Mouse (Mus musculus) kidney, embryonic 15.5 days (tissue): ENCODE measurements around the gene Prkca. TPM values are rescaled to one million over a fixed set of nuclear protein-coding genes. Genes with fewer than 3 reads are reported as not detected.

Experiments used
- ATAC-seq: fragments of 200-750 bp; cut with Nextera tagmentation; replicated peaks from 2 replicates; pipeline ENCODE4 v1.8.0; 2017; ENCODE audit warnings: moderate TSS enrichment; ENCODE audit not compliant: low FRiP score
- H3K27ac ChIP-seq: fragments of 300-500 bp; sonication (generic); 2 replicates; pipeline ENCODE4 v1.5.1; 2015; ENCODE audit warnings: mild to moderate bottlenecking, inconsistent platforms
- H3K27me3 ChIP-seq: fragments of 300-500 bp; sonication (generic); 2 replicates; pipeline ENCODE4 v1.6.1; 2015; ENCODE audit warnings: inconsistent platforms
- H3K36me3 ChIP-seq: fragments of 300-500 bp; sonication (generic); 2 replicates; pipeline ENCODE4 v1.6.1; 2015; ENCODE audit warnings: inconsistent platforms
- H3K4me1 ChIP-seq: fragments of 300-500 bp; sonication (generic); 2 replicates; pipeline ENCODE4 v1.6.1; 2015; ENCODE audit warnings: inconsistent platforms
- H3K4me2 ChIP-seq: fragments of 300-500 bp; sonication (generic); 2 replicates; pipeline ENCODE4 v1.6.1; 2015; ENCODE audit warnings: moderate library complexity, mild to moderate bottlenecking, inconsistent platforms
- H3K4me3 ChIP-seq: fragments of 300-500 bp; sonication (generic); replicated peaks from 2 replicates; pipeline ENCODE4 v1.5.1; 2015; ENCODE audit warnings: mild to moderate bottlenecking, inconsistent platforms
- H3K9ac ChIP-seq: fragments of 300-500 bp; sonication (generic); 2 replicates; pipeline ENCODE4 v1.6.1; 2015; ENCODE audit warnings: mild to moderate bottlenecking, inconsistent platforms
- H3K9me3 ChIP-seq: fragments of 300-500 bp; sonication (generic); replicated peaks from 2 replicates; pipeline ENCODE4 v1.6.1; 2016; ENCODE audit warnings: inconsistent platforms
- WGBS: fragments of 180-500 bp; shearing (Covaris S2); methylation state at CpG from one replicate; pipeline ENCODE4 v1.1.7; 2015; ENCODE audit warnings: mixed read lengths; 5-methylcytosine and 5-hydroxymethylcytosine counted together
- polyA plus RNA-seq: library from polyadenylated mRNA; unstranded; fragments of >200 nt; fragmentation: Nextera tagmentation; extraction: Ambion mirVana; gene quantifications from 2 replicates; pipeline ENCODE4 v1.2.1, GENCODE M21; 2015

Gene Prkca
- polyA plus RNA-seq, 1 experiment from 2014 or later: 7.4 TPM

- 43% methylated on average over 2 of the region's 2 CpGs for WGBS
- no peak overlapping the region for H3K4me2 ChIP-seq
- H3K27ac ChIP-seq: 0 out of 2 replicates have a peak overlapping the region, but pooled peaks have one; percentile 45
Observed at GRCm38 (mm10) chr11:108287321-108287720, 56.4 kb downstream of the Prkca start.

GRCm38 (mm10) chr11:108285046-108285445 lies 58.7 kb downstream of the Prkca start:
- H3K27me3 ChIP-seq: no peaks in the 10 kb centered on the region
- WGBS: 53% methylated on average over 5 of the region's 5 CpGs
- H3K9ac ChIP-seq: no peak overlapping the region
- ATAC-seq: no peak
- no peak overlapping the region for H3K4me2 ChIP-seq
- no peaks in the 10 kb centered on the region for H3K36me3 ChIP-seq
- H3K9me3 ChIP-seq: no peaks in the 10 kb centered on the region
- no peak overlapping the region for H3K4me3 ChIP-seq
- 0 out of 2 replicates have a peak overlapping the region, but pooled peaks have one; percentile 5 for H3K27ac ChIP-seq
- peaks cover 13% of the 10 kb centered on the region for H3K4me1 ChIP-seq

More at GRCm38 (mm10) chr11:108287321-108287720, 56.4 kb downstream of the Prkca start:
- Histone ChIP-seq H3K4me1 (0 out of 2 replicates have a peak, but pooled peaks cover 10% of the 10 kb centered on the region), H3K4me3 (no peak overlapping the region), H3K9me3 (no peaks in the 10 kb centered on the region), H3K27me3 (no peaks in the 10 kb centered on the region), H3K36me3 (no peaks in the 10 kb centered on the region), H3K9ac (no peak overlapping the region)
- ATAC-seq: no peak

GRCm38 (mm10) chr11:108282850-108283459 lies 60.8 kb downstream of the Prkca start:
- Histone ChIP-seq H3K27me3 (no peaks in the 10 kb centered on the region), H3K36me3 (no peaks in the 10 kb centered on the region), H3K9ac (no peak overlapping the region), H3K9me3 (no peaks in the 10 kb centered on the region), H3K4me3 (no peak overlapping the region), H3K4me1 (peaks cover 18% of the 10 kb centered on the region), H3K27ac (no peak overlapping the region), H3K4me2 (no peak overlapping the region)
- ATAC-seq: no peak
- WGBS: 74% methylated on average over 1 of the region's 1 CpGs

- peak; percentile 83 for ATAC-seq
- H3K9ac ChIP-seq: no peak overlapping the region
- 74% methylated on average over 1 of the region's 1 CpGs for WGBS
- H3K4me1 ChIP-seq: peaks cover 26% of the 10 kb centered on the region
- H3K4me2 ChIP-seq: no peak overlapping the region
- no peaks in the 10 kb centered on the region for H3K27me3 ChIP-seq
- no peak overlapping the region for H3K4me3 ChIP-seq
- no peaks in the 10 kb centered on the region for H3K36me3 ChIP-seq
- H3K9me3 ChIP-seq: no peaks in the 10 kb centered on the region
- H3K27ac ChIP-seq: no peak overlapping the region
Observed at GRCm38 (mm10) chr11:108279748-108280373, 63.9 kb downstream of the Prkca start.

GRCm38 (mm10) chr11:108277096-108277495 lies 66.6 kb downstream of the Prkca start:
- Histone ChIP-seq H3K27me3 (no peaks in the 10 kb centered on the region), H3K36me3 (no peaks in the 10 kb centered on the region), H3K9ac (no peak overlapping the region), H3K4me3 (no peak overlapping the region), H3K9me3 (no peaks in the 10 kb centered on the region), H3K4me1 (peaks cover 38% of the 10 kb centered on the region), H3K4me2 (no peak overlapping the region), H3K27ac (peak overlapping the region; percentile 15; the same call in 1 of the 2 replicates)
- ATAC-seq: no peak
- 74% methylated on average over 8 of the region's 8 CpGs for WGBS

GRCm38 (mm10) chr11:108276148-108276547 lies 67.6 kb downstream of the Prkca start:
- Histone ChIP-seq H3K4me1 (peaks cover 47% of the 10 kb centered on the region), H3K27ac (no peak overlapping the region), H3K9ac (no peak overlapping the region), H3K4me2 (no peak overlapping the region), H3K36me3 (no peaks in the 10 kb centered on the region), H3K4me3 (no peak overlapping the region), H3K9me3 (no peaks in the 10 kb centered on the region), H3K27me3 (no peaks in the 10 kb centered on the region)
- no peak for ATAC-seq
- WGBS: 49% methylated on average over 2 of the region's 2 CpGs

GRCm38 (mm10) chr11:108274046-108274445 lies 69.7 kb downstream of the Prkca start:
- Histone ChIP-seq H3K4me3 (no peak overlapping the region), H3K4me1 (peaks cover 51% of the 10 kb centered on the region), H3K9ac (no peak overlapping the region), H3K27me3 (no peaks in the 10 kb centered on the region), H3K27ac (no peak overlapping the region), H3K4me2 (no peak overlapping the region), H3K9me3 (no peaks in the 10 kb centered on the region), H3K36me3 (no peaks in the 10 kb centered on the region)
- no peak for ATAC-seq
- WGBS: 56% methylated on average over 7 of the region's 7 CpGs

GRCm38 (mm10) chr11:108273415-108273965 lies 70.2 kb downstream of the Prkca start:
- Histone ChIP-seq H3K36me3 (no peaks in the 10 kb centered on the region), H3K27ac (no peak overlapping the region), H3K4me3 (no peak overlapping the region), H3K27me3 (no peaks in the 10 kb centered on the region), H3K4me1 (peaks cover 56% of the 10 kb centered on the region), H3K9ac (no peak overlapping the region), H3K4me2 (no peak overlapping the region), H3K9me3 (no peaks in the 10 kb centered on the region)
- WGBS: 90% methylated on average over 12 of the region's 12 CpGs
- ATAC-seq: no peak

- H3K4me1 ChIP-seq: peaks cover 63% of the 10 kb centered on the region
- no peaks in the 10 kb centered on the region for H3K9me3 ChIP-seq
- ATAC-seq: no peak
- H3K4me2 ChIP-seq: no peak overlapping the region
- no peaks in the 10 kb centered on the region for H3K36me3 ChIP-seq
- H3K9ac ChIP-seq: no peak overlapping the region
- H3K27ac ChIP-seq: no peak overlapping the region
- H3K4me3 ChIP-seq: no peak overlapping the region
- 53% methylated on average over 16 of the region's 16 CpGs for WGBS
- no peaks in the 10 kb centered on the region for H3K27me3 ChIP-seq
Observed at GRCm38 (mm10) chr11:108272601-108273414, 70.9 kb downstream of the Prkca start.

- H3K4me3 ChIP-seq: no peak overlapping the region
- peak; percentile 78 for ATAC-seq
- no peak overlapping the region for H3K9ac ChIP-seq
- WGBS: 34% methylated on average over 8 of the region's 8 CpGs
- H3K4me2 ChIP-seq: no peak overlapping the region
- no peaks in the 10 kb centered on the region for H3K36me3 ChIP-seq
- H3K27me3 ChIP-seq: no peaks in the 10 kb centered on the region
- peak overlapping the region; percentile 70 for H3K27ac ChIP-seq
- no peaks in the 10 kb centered on the region for H3K9me3 ChIP-seq
- peaks cover 64% of the 10 kb centered on the region for H3K4me1 ChIP-seq
Observed at GRCm38 (mm10) chr11:108271305-108271704, 72.4 kb downstream of the Prkca start.

- no peak overlapping the region for H3K4me2 ChIP-seq
- 54% methylated on average over 7 of the region's 7 CpGs for WGBS
- no peak overlapping the region for H3K9ac ChIP-seq
- no peaks in the 10 kb centered on the region for H3K36me3 ChIP-seq
- H3K4me3 ChIP-seq: no peak overlapping the region
- H3K27me3 ChIP-seq: no peaks in the 10 kb centered on the region
- peak overlapping the region; percentile 56 for H3K27ac ChIP-seq
- ATAC-seq: no peak
- H3K9me3 ChIP-seq: no peaks in the 10 kb centered on the region
- H3K4me1 ChIP-seq: peaks cover 61% of the 10 kb centered on the region
Observed at GRCm38 (mm10) chr11:108269516-108269915, 74.2 kb downstream of the Prkca start.
